Mouse (Mus musculus) CD8-positive naive resting alpha-beta T cell, adult 57 days (primary cell): ENCODE data around the gene Skor1. TPM values are rescaled to one million over a fixed set of nuclear protein-coding genes. Genes with fewer than 3 reads are reported as not detected.

Experiments
- total RNA-seq: library from RNA; stranded (reverse); gene quantifications from one replicate; pipeline ENCODE4 v1.2.4, GENCODE M21; 2023

Skor1 gene
- total RNA-seq: 0.37 TPM

DNA sequence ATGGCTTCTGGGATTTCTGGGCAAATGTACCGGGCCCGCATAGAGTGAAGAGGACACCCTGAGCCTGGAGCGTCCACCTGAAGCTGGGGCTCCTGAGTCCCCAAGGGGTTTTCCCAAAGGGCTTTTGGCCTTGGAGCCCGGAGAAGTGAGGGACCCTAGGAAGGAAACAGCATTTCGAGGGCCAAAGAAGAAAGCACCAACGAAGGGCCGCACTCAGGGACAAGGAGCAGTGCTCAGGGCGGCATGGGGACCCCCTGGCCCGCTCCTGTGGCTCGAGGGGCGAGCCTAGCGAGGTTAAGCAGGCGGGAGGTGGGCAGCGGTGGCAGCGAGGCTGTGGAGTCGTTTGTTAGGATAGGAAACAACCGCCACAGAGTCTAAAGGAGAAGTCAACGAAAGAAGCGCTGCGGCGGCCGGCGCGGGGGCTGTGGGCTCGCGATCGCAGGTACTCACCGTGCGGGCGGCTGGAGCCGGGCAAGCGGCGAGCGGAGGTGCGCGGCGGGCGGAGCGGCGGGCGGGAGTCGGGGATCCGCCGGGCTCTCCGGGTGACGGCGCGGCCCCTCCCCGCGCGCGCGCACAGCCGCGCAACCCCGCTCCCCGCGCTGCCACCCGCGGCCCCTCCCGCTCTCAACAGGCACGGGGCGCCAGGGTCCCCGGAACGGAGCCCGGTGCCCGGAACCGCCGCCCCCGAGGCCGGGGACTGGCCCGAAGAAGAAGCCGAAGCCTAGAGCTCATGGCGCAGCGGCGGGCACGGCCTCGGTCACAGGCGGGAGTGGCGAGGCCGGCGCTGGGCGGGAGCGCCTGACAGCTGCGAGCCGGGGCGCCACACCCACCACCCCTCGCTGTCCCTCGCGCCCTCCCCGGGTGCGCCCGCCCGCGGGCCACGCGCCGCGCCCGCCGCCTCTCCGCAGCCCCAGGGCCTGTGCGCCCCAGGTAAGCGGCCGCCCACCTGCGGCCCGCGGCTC lies at the start of gene Skor1:
TSS of gene Skor1 (minus strand) at position 552 of the 962 bp plus-strand sequence.

Other genes with a start within 250 kb of the Skor1 start
- gene Pias1, start 161.0 kb downstream of the Skor1 start, total RNA-seq: 122 TPM
- gene Map2k5, start 228.9 kb upstream of the Skor1 start, total RNA-seq: 33.9 TPM